Mouse (Mus musculus) adrenal gland, postnatal 4 days (tissue): ENCODE data around the gene Gsdme. TPM values are rescaled to one million over a fixed set of nuclear protein-coding genes. Genes with fewer than 3 reads are reported as not detected.

ENCODE experiments used
- DNase-seq, 2 experiments: peaks; one replicate each; pipeline ENCODE4 v3.0.0; 2021 to 2022; ENCODE audit warnings: low spot score in 2 of 2, mixed read lengths in 2 of 2
- total RNA-seq, 2 experiments: library from RNA; stranded (reverse); gene quantifications; 2 replicates each; pipeline ENCODE4 v1.2.3; 2021

Gsdme gene
- total RNA-seq, 2 experiments from 2014 or later = 4.3 to 5.0 TPM

DNA sequence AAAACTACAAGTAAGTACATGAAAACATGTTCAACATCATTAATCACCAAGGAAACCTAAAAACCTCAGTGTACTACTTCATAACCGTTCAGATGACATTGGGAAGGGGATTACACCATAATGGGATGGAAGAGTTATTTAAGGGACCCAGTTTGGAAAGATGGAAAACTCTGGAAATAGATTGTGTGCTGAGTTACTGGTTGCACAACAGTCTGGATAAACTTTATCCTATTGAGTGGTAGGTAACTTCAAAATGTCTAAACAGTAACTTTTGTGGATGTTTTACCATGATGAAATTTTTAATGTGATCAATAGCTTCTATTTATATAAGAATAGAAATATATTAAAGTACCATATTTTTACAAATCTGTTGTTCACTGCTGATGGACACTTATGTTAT is 71.5 kb downstream of the Gsdme start:
- no peak for DNase-seq

DNA sequence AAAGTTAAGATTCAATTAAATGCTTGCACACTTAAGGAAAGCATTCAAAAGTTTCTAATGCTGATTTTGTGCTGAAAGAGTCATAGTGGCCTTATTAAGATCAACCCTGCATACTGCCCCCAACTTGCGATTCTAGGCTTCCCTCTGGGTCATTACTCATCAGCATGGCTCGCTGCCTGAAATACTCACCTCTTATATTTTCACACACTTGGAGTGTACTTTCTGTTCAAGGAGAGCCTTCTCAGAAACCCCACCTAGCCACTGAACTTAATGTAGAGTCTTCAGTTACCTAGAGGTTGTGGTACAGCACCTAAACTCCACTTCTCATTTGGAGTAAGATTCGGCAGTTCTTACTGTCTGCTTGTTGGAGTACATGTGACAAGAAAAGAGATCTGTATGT is 72.1 kb downstream of the Gsdme start:
- DNase-seq = no peak

DNA sequence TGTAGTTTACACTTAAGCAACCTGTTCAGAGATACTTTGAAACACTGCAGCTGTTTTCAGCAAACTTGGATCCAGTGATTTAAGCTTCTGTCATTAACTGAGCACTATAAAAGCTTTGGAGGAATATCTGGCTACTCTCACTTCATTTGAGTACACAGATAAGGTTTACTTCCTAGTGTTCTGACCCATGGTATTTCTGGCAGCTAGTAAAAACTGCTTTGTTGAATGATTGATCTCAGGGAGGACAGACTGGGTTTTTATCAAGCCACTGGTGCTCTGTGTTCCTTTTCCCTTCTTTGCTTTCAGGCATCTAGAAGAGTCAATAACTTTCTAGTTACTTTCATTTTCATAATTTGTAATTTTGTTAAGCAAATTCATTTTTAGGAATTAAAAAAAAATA is 74.3 kb downstream of the Gsdme start:
- no peak for DNase-seq

- no peak for DNase-seq
Observed at GRCm38 (mm10) chr6:50187955-50188354, 75.7 kb downstream of the Gsdme start.

- DNase-seq = no peak
Observed at GRCm38 (mm10) chr6:50180189-50180588, 83.5 kb downstream of the Gsdme start.

GRCm38 (mm10) chr6:50175736-50176135 is 87.9 kb downstream of the Gsdme start:
- no peak for DNase-seq

- no peak for DNase-seq
Observed at GRCm38 (mm10) chr6:50169771-50170170, 93.9 kb downstream of the Gsdme start.

DNA sequence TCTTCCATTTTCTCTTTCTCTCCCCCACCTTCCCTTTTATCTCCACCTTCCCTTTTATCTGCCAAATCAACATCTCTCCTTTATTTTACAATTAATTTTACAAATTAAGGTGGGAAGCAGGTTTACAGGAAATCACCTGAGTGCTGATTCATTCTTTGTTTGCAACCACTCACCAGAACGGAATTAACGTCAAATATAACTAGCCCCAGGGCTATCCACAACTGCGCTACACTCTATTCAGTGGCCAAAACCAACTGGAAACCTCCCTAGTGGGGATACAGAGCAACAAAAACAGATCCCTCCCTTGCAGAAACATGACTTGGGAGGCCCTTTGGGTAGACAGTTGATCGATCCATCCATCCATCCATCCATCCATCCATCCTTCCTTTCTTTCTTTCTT is 94.8 kb downstream of the Gsdme start:
- no peak for DNase-seq

GRCm38 (mm10) chr6:50163013-50163412 is 100.6 kb downstream of the Gsdme start:
- no peak for DNase-seq

- DNase-seq = no peak
Observed at GRCm38 (mm10) chr6:50159842-50160241, 103.8 kb downstream of the Gsdme start.

DNA sequence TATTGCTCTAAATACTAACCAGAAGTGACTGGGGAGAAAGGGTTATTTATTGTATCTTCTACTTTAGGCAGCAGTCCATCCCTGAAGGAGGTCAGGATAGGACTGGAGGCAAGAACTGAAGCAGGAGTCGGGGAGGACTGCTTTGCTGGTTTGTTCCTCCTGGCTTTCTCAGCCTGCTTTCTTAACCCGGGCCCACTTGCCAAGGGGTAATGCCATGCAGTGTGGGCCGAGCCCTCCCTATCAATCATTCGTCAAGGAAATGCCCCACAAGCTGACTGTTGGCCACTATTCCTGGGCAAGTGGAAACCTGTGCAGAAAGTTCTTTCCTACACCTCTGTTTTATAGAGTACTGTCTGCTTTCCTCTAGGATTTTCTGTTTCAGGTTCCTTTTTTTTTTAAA is 114.3 kb downstream of the Gsdme start:
- no peak for DNase-seq

DNA sequence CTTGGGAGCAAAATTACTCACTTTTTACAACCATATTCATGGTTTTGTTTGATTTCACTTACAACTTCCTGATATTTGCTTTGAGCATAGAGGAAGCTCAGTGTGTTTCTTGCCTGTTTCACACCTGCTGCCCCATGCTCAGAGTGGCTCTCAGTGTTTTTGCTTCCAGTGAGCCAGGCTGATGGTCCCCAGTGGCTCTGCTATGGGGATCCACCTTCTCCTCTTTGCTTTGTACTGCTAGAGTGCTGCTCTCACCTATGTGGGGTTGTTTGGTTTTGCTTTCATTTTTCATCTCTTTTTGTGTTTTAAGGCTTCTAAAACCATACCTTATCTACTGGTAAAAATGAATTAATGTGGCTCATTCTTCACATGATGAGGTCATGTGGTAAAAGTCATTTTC is 117.5 kb downstream of the Gsdme start:
- DNase-seq = no peak

- no peak for DNase-seq
Observed at GRCm38 (mm10) chr6:50139526-50139925, 124.1 kb downstream of the Gsdme start.

Other genes with a start within 250 kb of the Gsdme start
- 10 to 100 TPM; 58.8 to 62.9 TPM for gene Mpp6, start 153.6 kb downstream of the Gsdme start, total RNA-seq
- 10 to 100 TPM; 56.0 to 58.5 TPM for gene Osbpl3, start 192.3 kb upstream of the Gsdme start, total RNA-seq